Mouse (Mus musculus) liver, postnatal 0 days (tissue): ENCODE data around the gene Dctn1.

Experiments
- CTCF ChIP-seq: sonication (generic); IDR thresholded peaks from 2 replicates; pipeline ENCODE4 v1.5.1; 2016; ENCODE audit warnings: antibody characterized with exemption, low read depth
- EP300 ChIP-seq: IDR thresholded peaks from 2 replicates; pipeline ENCODE4 v1.6.1; 2016; ENCODE audit warnings: antibody characterized with exemption, low read depth, mild to moderate bottlenecking

GRCm38 (mm10) chr6:83116373-83117164 is 49.2 kb upstream of the Dctn1 start:
- TF ChIP-seq EP300 (no peak), CTCF (no peak)
